Mouse (Mus musculus) forebrain, embryonic 10.5 days (tissue): ENCODE results near the gene Lztfl1. TPM values are rescaled to one million over a fixed set of nuclear protein-coding genes. Genes with fewer than 3 reads are reported as not detected.
"Not testable (repeated sequence)": the region's sequence is repeated elsewhere in the genome, so short reads cannot be mapped to it uniquely, and the experiment has no call there.

Source experiments
- DNase-seq: peaks from one replicate; pipeline ENCODE4 v3.0.0-alpha.2; 2017; ENCODE audit warnings: low spot score; ENCODE audit errors: extremely low spot score
- H3K27ac ChIP-seq: fragments of 300-500 bp; sonication (generic); 2 replicates; pipeline ENCODE4 v1.5.1; 2016; ENCODE audit warnings: mild to moderate bottlenecking
- H3K27me3 ChIP-seq: fragments of 300-500 bp; sonication (generic); 2 replicates; pipeline ENCODE4 v1.6.1; 2016; ENCODE audit warnings: mild to moderate bottlenecking; ENCODE audit not compliant: poor library complexity, severe bottlenecking
- H3K36me3 ChIP-seq: fragments of 300-500 bp; sonication (generic); replicated peaks from 2 replicates; pipeline ENCODE4 v1.6.1; 2016; ENCODE audit warnings: mild to moderate bottlenecking, moderate library complexity
- H3K4me1 ChIP-seq: fragments of 300-500 bp; sonication (generic); 2 replicates; pipeline ENCODE4 v1.6.1; 2016
- H3K4me3 ChIP-seq: fragments of 300-500 bp; sonication (generic); 2 replicates; pipeline ENCODE4 v1.5.1; 2016; ENCODE audit warnings: mild to moderate bottlenecking, moderate library complexity
- H3K9me3 ChIP-seq: fragments of 300-500 bp; sonication (generic); 2 replicates; pipeline ENCODE4 v1.6.1; 2016; ENCODE audit warnings: mild to moderate bottlenecking, moderate library complexity
- WGBS: fragments of 180-500 bp; shearing (Covaris S2); methylation state at CpG from one replicate; pipeline ENCODE4 v1.1.7; 2016; 5-methylcytosine and 5-hydroxymethylcytosine counted together
- polyA plus RNA-seq: library from polyadenylated mRNA; unstranded; fragments of >200 nt; fragmentation: Nextera tagmentation; extraction: Ambion mirVana; gene quantifications from 2 replicates; pipeline ENCODE4 v1.2.1, GENCODE M21; 2016

The Lztfl1 gene
- polyA plus RNA-seq, 1 experiment from 2014 or later: 41.3 TPM

GRCm38 (mm10) chr9:123659986-123660676, 57.4 kb downstream of the Lztfl1 start:
- not testable (repeated sequence) for H3K27ac ChIP-seq, H3K4me3 ChIP-seq, H3K27me3 ChIP-seq, DNase-seq, H3K4me1 ChIP-seq, H3K36me3 ChIP-seq, H3K9me3 ChIP-seq
- 87% methylated on average over 18 of the region's 18 CpGs for WGBS

GRCm38 (mm10) chr9:123658981-123659380, 58.5 kb downstream of the Lztfl1 start:
- H3K4me1 ChIP-seq: no peaks in the 10 kb centered on the region
- no peak overlapping the region for H3K27ac ChIP-seq
- no peaks in the 10 kb centered on the region for H3K27me3 ChIP-seq
- H3K36me3 ChIP-seq: no peaks in the 10 kb centered on the region
- DNase-seq: no peak
- H3K9me3 ChIP-seq: no peaks in the 10 kb centered on the region
- H3K4me3 ChIP-seq: no peak overlapping the region

GRCm38 (mm10) chr9:123657457-123657856, 60.0 kb downstream of the Lztfl1 start:
- 83% methylated on average over 3 of the region's 3 CpGs for WGBS
- no peaks in the 10 kb centered on the region for H3K27me3 ChIP-seq
- no peaks in the 10 kb centered on the region for H3K4me1 ChIP-seq
- H3K4me3 ChIP-seq: no peak overlapping the region
- no peak for DNase-seq
- no peak overlapping the region for H3K27ac ChIP-seq
- no peaks in the 10 kb centered on the region for H3K36me3 ChIP-seq
- no peaks in the 10 kb centered on the region for H3K9me3 ChIP-seq

GRCm38 (mm10) chr9:123651369-123651768, 66.1 kb downstream of the Lztfl1 start:
- WGBS: 56% methylated on average over 4 of the region's 4 CpGs
- H3K27me3 ChIP-seq: no peaks in the 10 kb centered on the region
- H3K9me3 ChIP-seq: no peaks in the 10 kb centered on the region
- no peak overlapping the region for H3K27ac ChIP-seq
- no peak for DNase-seq
- no peaks in the 10 kb centered on the region for H3K36me3 ChIP-seq
- H3K4me1 ChIP-seq: no peaks in the 10 kb centered on the region
- H3K4me3 ChIP-seq: no peak overlapping the region

GRCm38 (mm10) chr9:123649785-123650511, 67.5 kb downstream of the Lztfl1 start:
- Histone ChIP-seq H3K4me1 (no peaks in the 10 kb centered on the region), H3K9me3 (no peaks in the 10 kb centered on the region), H3K27ac (no peak overlapping the region), H3K36me3 (no peaks in the 10 kb centered on the region), H3K4me3 (no peak overlapping the region), H3K27me3 (no peaks in the 10 kb centered on the region)
- no peak for DNase-seq
- WGBS: 95% methylated on average over 2 of the region's 2 CpGs

Other genes with a start within 250 kb of the Lztfl1 start
- 55.7 and 57.8 TPM in 2 replicates for gene Limd1, start 239.0 kb downstream of the Lztfl1 start, polyA plus RNA-seq
- gene Sacm1l, start 187.9 kb downstream of the Lztfl1 start, polyA plus RNA-seq: 40.1 and 42.5 TPM in 2 replicates
- gene Slc6a20b, start 85.1 kb downstream of the Lztfl1 start, polyA plus RNA-seq: 0.15 and 0.25 TPM in 2 replicates
- 0.04 and 0.09 TPM in 2 replicates for gene Ccr9, start 39.3 kb downstream of the Lztfl1 start, polyA plus RNA-seq
- 0.18 and 0.78 TPM in 2 replicates for gene Slc6a20a, start 38.8 kb downstream of the Lztfl1 start, polyA plus RNA-seq
- gene Cxcr6, start 88.8 kb upstream of the Lztfl1 start, polyA plus RNA-seq: 0.07 and 0.14 TPM in 2 replicates
- 10.2 and 11.1 TPM in 2 replicates for gene Fyco1, start 134.2 kb upstream of the Lztfl1 start, polyA plus RNA-seq
- gene Xcr1, start 144.3 kb upstream of the Lztfl1 start, polyA plus RNA-seq: 0.02 and 0.04 TPM in 2 replicates